Mouse (Mus musculus) liver, embryonic 15.5 days (tissue): ENCODE measurements around the gene Cox8b. TPM values are rescaled to one million over a fixed set of nuclear protein-coding genes. Genes with fewer than 3 reads are reported as not detected.
A peak's percentile ranks its signal among the peaks of the same experiment; 100 is the strongest.

ENCODE experiments used
- ATAC-seq: fragments of 200-750 bp; cut with Nextera tagmentation; 2 replicates; pipeline ENCODE4 v1.8.0; 2017; ENCODE audit warnings: moderate number of reproducible peaks, mild to moderate bottlenecking, moderate library complexity; ENCODE audit not compliant: insufficient read depth
- H3K27ac ChIP-seq: fragments of 300-500 bp; sonication (generic); replicated peaks from 2 replicates; pipeline ENCODE4 v1.5.1; 2015; ENCODE audit warnings: mild to moderate bottlenecking, inconsistent platforms
- H3K27me3 ChIP-seq: fragments of 300-500 bp; sonication (generic); 2 replicates; pipeline ENCODE4 v1.6.1; 2015; ENCODE audit warnings: mild to moderate bottlenecking, inconsistent platforms
- H3K36me3 ChIP-seq: fragments of 300-500 bp; sonication (generic); replicated peaks from 2 replicates; pipeline ENCODE4 v1.6.1; 2015; ENCODE audit warnings: moderate library complexity, mild to moderate bottlenecking, inconsistent platforms
- H3K4me1 ChIP-seq: fragments of 300-500 bp; sonication (generic); replicated peaks from 2 replicates; pipeline ENCODE4 v1.6.1; 2015; ENCODE audit warnings: inconsistent platforms
- H3K4me2 ChIP-seq: fragments of 300-500 bp; sonication (generic); 2 replicates; pipeline ENCODE4 v1.6.1; 2015; ENCODE audit warnings: moderate library complexity, mild to moderate bottlenecking, inconsistent platforms
- H3K4me3 ChIP-seq: fragments of 300-500 bp; sonication (generic); replicated peaks from 2 replicates; pipeline ENCODE4 v1.5.1; 2015; ENCODE audit warnings: mild to moderate bottlenecking, inconsistent platforms
- H3K9ac ChIP-seq: fragments of 300-500 bp; sonication (generic); 2 replicates; pipeline ENCODE4 v1.6.1; 2015; ENCODE audit warnings: moderate library complexity, mild to moderate bottlenecking, inconsistent platforms
- H3K9me3 ChIP-seq: fragments of 300-500 bp; sonication (generic); replicated peaks from 2 replicates; pipeline ENCODE4 v1.6.1; 2016; ENCODE audit warnings: inconsistent platforms
- WGBS: fragments of 180-500 bp; shearing (Covaris S2); methylation state at CpG from one replicate; pipeline ENCODE4 v1.1.7; 2015; ENCODE audit warnings: mixed read lengths; ENCODE audit not compliant: insufficient replicate concordance; 5-methylcytosine and 5-hydroxymethylcytosine counted together
- polyA plus RNA-seq: library from polyadenylated mRNA; unstranded; fragments of >200 nt; fragmentation: Nextera tagmentation; extraction: Ambion mirVana; gene quantifications from 2 replicates; pipeline ENCODE4 v1.2.1, GENCODE M21; 2015

Cox8b gene
- 2.5 and 3.6 TPM in 2 replicates for polyA plus RNA-seq

DNA sequence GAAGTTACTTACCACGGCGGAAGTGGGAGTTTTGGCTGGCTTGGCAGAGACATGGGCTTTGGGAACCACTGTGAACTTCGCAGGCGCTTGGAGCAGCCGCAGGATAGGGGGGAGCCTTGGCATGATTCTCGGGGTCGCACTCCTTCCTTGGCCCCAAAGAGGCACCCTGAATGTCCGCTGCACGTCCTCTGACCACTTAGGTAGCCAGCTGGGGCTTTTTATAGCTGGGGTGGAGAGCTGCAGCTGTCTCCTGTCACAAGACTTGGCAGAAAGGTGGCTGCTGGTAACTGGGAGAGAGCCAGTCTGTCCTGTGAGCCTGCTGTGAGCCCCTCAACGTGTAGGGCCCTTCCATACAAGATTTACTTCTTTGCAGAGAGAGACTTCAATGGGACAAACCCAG lies at the start of gene Cox8b:
Gene Cox8b, minus strand, starts transcription at position 227 of the 400 bp plus-strand sequence.
- Histone ChIP-seq H3K9ac (no peak within 1 kb of the TSS), H3K4me2 (no peak within 1 kb of the TSS), H3K36me3 (peaks cover 34% of the 10 kb centered on the region), H3K27ac (no peak within 1 kb of the TSS), H3K9me3 (no peaks in the 10 kb centered on the region), H3K4me1 (0 out of 2 replicates have a peak, but pooled peaks cover 8% of the 10 kb centered on the region), H3K27me3 (no peaks in the 10 kb centered on the region; the same call in 1 of the 2 replicates), H3K4me3 (no peak within 1 kb of the TSS)
- 77% methylated on average over 10 of the region's 10 CpGs for WGBS
- no peak for ATAC-seq

DNA sequence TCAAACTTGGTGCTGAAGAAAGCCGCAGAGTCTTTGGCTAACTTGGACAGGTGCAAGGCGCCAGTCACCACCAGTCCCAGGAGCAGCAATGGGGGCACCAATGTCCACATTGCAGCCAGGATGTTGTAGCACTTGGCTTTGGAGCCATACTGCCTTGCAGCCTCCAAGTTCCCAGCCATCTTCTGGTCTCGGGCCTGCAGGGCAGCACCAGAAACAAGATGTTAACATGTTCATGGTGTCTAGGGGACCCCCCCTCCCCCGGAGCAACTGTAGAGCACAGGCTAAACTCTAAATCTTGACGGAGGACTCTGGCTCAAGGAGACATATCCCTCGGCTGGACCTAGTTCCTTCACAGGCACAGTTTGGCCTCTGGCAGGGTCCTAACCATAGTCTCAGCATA lies 49.0 kb upstream of the Cox8b start:
- Histone ChIP-seq H3K27ac (no peak overlapping the region), H3K9ac (no peak overlapping the region), H3K27me3 (no peaks in the 10 kb centered on the region), H3K4me2 (no peak overlapping the region), H3K9me3 (no peaks in the 10 kb centered on the region), H3K36me3 (peaks cover 41% of the 10 kb centered on the region; the same call in 1 of the 2 replicates), H3K4me3 (no peak overlapping the region), H3K4me1 (peaks cover 61% of the 10 kb centered on the region)
- no peak for ATAC-seq
- 68% methylated on average over 6 of the region's 6 CpGs for WGBS

DNA sequence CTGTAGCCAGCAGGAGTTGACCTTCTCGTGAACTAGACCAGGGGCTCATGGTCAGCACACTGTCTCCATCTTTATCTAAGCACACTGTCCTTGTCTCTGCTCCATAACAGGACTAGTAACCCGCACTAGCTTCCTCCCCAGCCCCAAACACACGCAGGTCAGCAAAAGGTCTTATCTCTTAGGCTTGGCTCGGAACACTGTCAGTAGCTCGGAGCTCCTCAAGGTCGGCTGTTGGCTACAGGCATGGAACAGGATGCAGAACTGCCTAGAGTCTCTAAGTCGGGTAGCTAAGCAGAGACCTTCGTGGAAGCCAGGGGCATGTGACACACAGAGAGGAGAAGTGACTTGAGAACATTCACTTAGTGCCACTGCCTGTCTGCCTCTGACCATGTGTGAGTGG lies 47.9 kb upstream of the Cox8b start:
- Histone ChIP-seq H3K27me3 (no peaks in the 10 kb centered on the region), H3K9me3 (no peaks in the 10 kb centered on the region), H3K4me3 (no peak overlapping the region), H3K4me2 (no peak overlapping the region), H3K4me1 (peaks cover 57% of the 10 kb centered on the region), H3K9ac (no peak overlapping the region), H3K36me3 (peaks cover 40% of the 10 kb centered on the region; the same call in 1 of the 2 replicates), H3K27ac (no peak overlapping the region)
- WGBS: 30% methylated on average over 8 of the region's 8 CpGs
- ATAC-seq: peak; percentile 22; the same call in 1 of the 2 replicates

DNA sequence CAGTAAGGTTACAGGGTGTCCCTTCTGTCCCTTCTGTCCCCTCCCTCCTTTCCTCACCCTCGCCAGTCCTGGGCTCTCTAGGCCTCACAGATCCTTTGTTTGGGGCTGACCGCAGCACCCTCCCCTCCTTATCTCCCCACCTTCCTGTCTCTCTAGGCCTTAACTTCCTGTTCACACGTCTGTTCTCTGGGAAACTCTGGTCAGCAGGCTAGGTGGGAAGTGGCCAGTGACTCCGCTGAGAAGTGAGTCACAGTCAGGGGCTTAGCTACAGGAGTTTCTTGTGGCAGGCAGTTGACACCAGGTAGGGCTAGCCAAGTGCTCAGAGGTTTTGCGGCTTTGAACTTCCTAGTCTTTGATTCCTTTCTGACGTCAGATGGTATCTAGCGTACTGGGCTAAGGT lies 46.7 kb upstream of the Cox8b start:
- Histone ChIP-seq H3K4me2 (no peak overlapping the region), H3K27me3 (no peaks in the 10 kb centered on the region), H3K9me3 (no peaks in the 10 kb centered on the region), H3K9ac (no peak overlapping the region), H3K36me3 (peaks cover 37% of the 10 kb centered on the region; the same call in 1 of the 2 replicates), H3K4me3 (no peak overlapping the region), H3K4me1 (peaks cover 59% of the 10 kb centered on the region), H3K27ac (0 out of 2 replicates have a peak overlapping the region, but pooled peaks have one; percentile 2)
- WGBS: 19% methylated on average over 7 of the region's 7 CpGs
- peak; percentile 27; the same call in 1 of the 2 replicates for ATAC-seq

DNA sequence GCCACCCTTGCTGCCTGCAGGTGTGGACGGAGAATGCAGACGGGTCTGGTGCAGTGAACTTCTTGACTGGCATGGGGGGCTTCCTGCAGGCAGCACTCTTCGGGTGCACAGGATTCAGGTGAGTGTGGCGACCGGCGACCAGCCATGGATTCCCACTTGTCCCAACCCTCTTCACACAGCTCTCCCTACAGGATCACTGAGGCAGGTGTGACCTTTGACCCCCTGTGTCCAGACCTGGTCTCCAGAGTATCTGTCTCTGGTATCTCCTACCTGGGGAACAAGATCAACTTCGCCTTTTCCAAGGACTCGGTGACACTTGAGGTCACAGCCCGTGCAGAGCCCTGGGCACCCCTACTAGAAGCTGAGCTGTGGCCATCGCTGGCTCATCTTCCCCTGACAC lies 46.1 kb upstream of the Cox8b start:
- H3K36me3 ChIP-seq: peaks cover 37% of the 10 kb centered on the region; the same call in 1 of the 2 replicates
- H3K9me3 ChIP-seq: no peaks in the 10 kb centered on the region
- no peaks in the 10 kb centered on the region for H3K27me3 ChIP-seq
- ATAC-seq: no peak
- no peak overlapping the region for H3K4me2 ChIP-seq
- H3K4me3 ChIP-seq: no peak overlapping the region
- no peak overlapping the region for H3K9ac ChIP-seq
- WGBS: 61% methylated on average over 10 of the region's 10 CpGs
- H3K4me1 ChIP-seq: peaks cover 59% of the 10 kb centered on the region
- H3K27ac ChIP-seq: 0 out of 2 replicates have a peak overlapping the region, but pooled peaks have one; percentile 2

DNA sequence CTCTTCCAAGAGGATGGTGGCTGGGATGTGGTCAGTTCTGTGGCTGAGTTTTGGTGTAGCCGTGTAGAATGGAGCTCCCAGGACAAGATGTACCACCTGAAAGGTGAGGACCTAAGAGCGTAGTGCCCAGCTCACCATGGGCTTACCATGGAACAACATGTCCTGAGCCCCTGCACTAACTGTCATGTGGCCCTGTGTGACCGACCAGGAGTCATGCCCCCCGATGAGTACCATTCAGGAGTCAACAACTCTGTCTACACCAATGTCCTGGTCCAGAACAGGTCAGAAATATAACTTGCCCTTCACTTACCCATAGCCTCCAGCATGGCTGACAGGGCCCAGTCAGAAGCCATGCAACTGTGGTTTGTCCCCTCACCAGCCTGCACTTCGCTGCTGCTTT lies 45.0 kb upstream of the Cox8b start:
- Histone ChIP-seq H3K4me3 (no peak overlapping the region), H3K27ac (no peak overlapping the region), H3K36me3 (peaks cover 37% of the 10 kb centered on the region; the same call in 1 of the 2 replicates), H3K4me1 (peaks cover 55% of the 10 kb centered on the region), H3K9me3 (no peaks in the 10 kb centered on the region), H3K4me2 (no peak overlapping the region), H3K9ac (no peak overlapping the region), H3K27me3 (no peaks in the 10 kb centered on the region)
- ATAC-seq: no peak
- 74% methylated on average over 5 of the region's 5 CpGs for WGBS

DNA sequence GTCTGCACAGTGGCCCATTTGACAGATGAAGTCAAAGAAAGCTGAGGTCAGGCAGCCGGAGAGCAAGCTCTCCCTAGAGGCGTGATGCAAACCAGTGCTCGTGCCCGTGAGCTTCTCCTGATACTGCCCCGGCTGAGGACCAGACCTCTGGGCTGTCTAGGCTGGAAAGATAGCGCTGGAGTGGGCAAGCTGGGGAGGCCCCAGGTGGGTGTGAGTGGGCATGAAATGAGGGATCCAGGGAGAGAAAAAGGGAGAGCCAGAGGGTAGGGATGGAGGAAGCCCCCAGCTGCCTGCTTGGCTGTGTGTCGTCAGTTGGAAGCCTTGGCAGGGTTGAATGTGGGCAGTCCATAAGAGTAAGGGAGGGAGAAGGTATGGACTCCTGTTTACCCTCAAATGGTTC lies 44.0 kb upstream of the Cox8b start:
- Histone ChIP-seq H3K36me3 (peaks cover 27% of the 10 kb centered on the region; the same call in 1 of the 2 replicates), H3K4me2 (no peak overlapping the region), H3K9ac (no peak overlapping the region), H3K27me3 (no peaks in the 10 kb centered on the region), H3K4me1 (peaks cover 55% of the 10 kb centered on the region), H3K27ac (no peak overlapping the region), H3K4me3 (no peak overlapping the region), H3K9me3 (no peaks in the 10 kb centered on the region)
- 67% methylated on average over 7 of the region's 7 CpGs for WGBS
- ATAC-seq: no peak

DNA sequence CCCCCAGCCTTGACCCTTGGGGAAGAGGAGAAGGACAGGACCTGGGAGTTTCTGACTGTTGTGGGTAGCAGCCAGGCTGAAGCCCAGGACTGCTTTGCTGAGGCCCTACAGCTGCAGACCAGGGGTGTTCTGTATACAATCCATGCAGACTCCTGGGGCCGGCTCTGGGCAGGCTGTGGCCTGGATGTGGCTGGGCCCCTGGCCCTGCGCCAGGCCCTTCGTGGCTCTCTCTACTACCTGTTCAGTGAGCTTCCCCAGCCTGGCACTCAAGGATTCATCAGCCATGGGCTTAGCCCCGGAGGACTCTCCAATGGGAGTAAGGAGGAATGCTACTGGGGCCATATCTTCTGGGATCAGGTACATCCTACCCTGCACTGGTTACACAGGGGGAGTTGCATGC lies 43.1 kb upstream of the Cox8b start:
- no peak overlapping the region for H3K4me2 ChIP-seq
- no peak overlapping the region for H3K9ac ChIP-seq

DNA sequence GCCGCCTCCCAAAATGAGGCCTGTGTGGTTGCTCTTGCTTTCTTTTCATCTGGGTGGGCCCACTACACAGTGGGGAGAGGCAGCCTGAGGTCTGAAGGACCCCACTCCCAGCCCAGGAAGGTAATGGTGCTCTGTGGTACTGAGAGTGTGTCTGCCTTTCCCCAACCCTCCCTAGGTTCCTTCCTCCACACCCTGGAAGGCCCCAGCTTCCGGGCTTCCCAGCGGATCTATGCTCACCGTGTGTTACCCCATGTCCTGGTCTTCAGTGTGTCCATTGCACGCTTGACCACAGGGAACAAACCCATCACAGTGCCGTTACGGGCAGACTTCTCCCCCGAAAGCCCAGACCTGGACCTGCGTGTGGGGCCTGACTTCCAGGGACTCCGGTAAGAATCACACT lies 42.6 kb upstream of the Cox8b start:
- Histone ChIP-seq H3K4me1 (peaks cover 52% of the 10 kb centered on the region), H3K27me3 (no peaks in the 10 kb centered on the region), H3K27ac (no peak overlapping the region), H3K9ac (no peak overlapping the region), H3K36me3 (peaks cover 17% of the 10 kb centered on the region; the same call in 1 of the 2 replicates), H3K9me3 (no peaks in the 10 kb centered on the region), H3K4me3 (no peak overlapping the region), H3K4me2 (no peak overlapping the region; the same call in 1 of the 2 replicates)
- 76% methylated on average over 10 of the region's 10 CpGs for WGBS
- no peak for ATAC-seq

More for the DNA sequence above, 43.1 kb upstream of the Cox8b start:
- peaks cover 56% of the 10 kb centered on the region for H3K4me1 ChIP-seq
- WGBS: 71% methylated on average over 4 of the region's 4 CpGs
- H3K27me3 ChIP-seq: no peaks in the 10 kb centered on the region
- H3K36me3 ChIP-seq: peaks cover 18% of the 10 kb centered on the region; the same call in 1 of the 2 replicates
- 0 out of 2 replicates have a peak overlapping the region, but pooled peaks have one; percentile 14 for H3K27ac ChIP-seq
- H3K9me3 ChIP-seq: no peaks in the 10 kb centered on the region
- no peak for ATAC-seq
- H3K4me3 ChIP-seq: no peak overlapping the region

DNA sequence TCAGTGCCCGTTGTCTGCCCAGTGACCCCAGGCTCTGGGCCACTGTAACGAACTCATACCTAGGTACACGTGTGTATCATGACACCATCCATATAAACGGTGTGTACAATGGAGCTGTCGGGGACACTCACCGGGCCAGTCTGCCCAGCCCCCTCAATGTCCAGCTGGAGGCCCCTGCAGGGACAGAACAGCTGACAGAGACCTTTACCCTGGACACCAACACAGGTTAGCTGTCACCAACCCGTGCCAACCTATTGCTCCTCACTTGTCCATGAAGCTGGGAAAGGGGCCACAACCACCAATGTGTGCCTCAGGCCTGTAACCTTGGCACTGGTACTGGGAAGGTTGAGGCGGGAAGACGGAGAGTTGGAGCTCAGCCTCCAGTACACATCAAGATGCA lies 42.1 kb upstream of the Cox8b start:
- Histone ChIP-seq H3K27ac (peak overlapping the region; percentile 86), H3K9me3 (no peaks in the 10 kb centered on the region), H3K9ac (peak overlapping the region; percentile 65), H3K36me3 (peaks cover 13% of the 10 kb centered on the region; the same call in 1 of the 2 replicates), H3K4me2 (peak overlapping the region; percentile 78), H3K27me3 (no peaks in the 10 kb centered on the region), H3K4me3 (peak overlapping the region; percentile 65), H3K4me1 (peaks cover 47% of the 10 kb centered on the region)
- 53% methylated on average over 9 of the region's 9 CpGs for WGBS
- ATAC-seq: 0 out of 2 replicates have a peak, but pooled peaks have one; percentile 8

DNA sequence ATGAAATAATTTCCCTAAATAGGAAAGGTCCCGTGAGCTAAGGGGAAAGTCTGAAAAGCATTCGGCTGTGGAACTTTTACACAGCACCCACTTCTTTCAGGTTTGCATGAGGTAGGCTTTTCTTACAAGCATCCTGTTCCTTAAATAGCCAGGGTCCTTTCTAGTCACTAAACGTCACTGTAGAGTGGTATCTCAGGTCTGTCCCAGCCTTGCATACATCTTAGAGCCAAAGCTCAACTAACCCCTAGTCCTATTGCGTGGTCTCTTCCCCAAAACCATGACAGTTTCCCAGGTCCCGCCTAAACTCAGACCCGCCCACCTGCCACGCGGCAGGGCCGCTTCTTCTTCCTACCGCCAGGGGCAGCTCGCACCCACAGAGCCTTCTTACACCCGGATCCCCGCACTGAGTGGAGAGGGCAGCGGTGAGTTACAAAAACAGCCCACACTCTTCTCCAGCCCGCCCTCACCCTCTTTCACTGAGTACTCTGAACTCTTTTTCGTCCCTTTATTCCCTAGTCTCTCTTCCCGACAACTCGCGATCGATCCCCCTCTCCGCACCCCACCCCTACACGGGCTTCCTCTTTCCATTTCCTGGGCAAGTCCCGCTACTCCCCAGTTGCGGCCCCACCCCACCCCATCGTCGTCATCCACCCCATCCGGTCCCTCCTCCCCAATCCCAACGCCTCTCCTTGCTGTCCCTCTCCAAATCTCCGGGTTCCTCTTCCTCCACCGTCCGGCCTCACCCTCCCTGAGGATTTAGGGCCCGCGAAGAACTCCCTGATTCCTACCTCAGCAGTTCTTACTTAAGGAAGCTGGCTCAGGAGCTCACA lies 41.2 kb upstream of the Cox8b start, which contains the start of gene Pgghg:
Gene Pgghg, plus strand, starts transcription at position 170 of the 830 bp plus-strand sequence.
- Histone ChIP-seq H3K27me3 (peaks cover 8% of the 10 kb centered on the region; the same call in 1 of the 2 replicates), H3K4me3 (peak within 1 kb of the TSS; percentile 65), H3K4me1 (peaks cover 38% of the 10 kb centered on the region), H3K4me2 (peak within 1 kb of the TSS; percentile 78), H3K36me3 (peaks cover 10% of the 10 kb centered on the region; the same call in 1 of the 2 replicates), H3K9ac (peak within 1 kb of the TSS; percentile 65), H3K9me3 (no peaks in the 10 kb centered on the region), H3K27ac (peak within 1 kb of the TSS; percentile 86)
- ATAC-seq: peak; percentile 86
- under 1% methylated on average over 33 of the region's 33 CpGs for WGBS
